Mouse (Mus musculus) embryonic fibroblast, embryonic 13.5 days (primary cell): ENCODE data around the gene Klk1b3. TPM values are rescaled to one million over a fixed set of nuclear protein-coding genes. Genes with fewer than 3 reads are reported as not detected.
"Not testable (repeated sequence)": the region's sequence is repeated elsewhere in the genome, so short reads cannot be mapped to it uniquely, and the experiment has no call there.

ENCODE experiments used
- H3K27ac ChIP-seq: 2 replicates; pipeline ENCODE4 v1.5.1; 2012; ENCODE audit warnings: low read length, control low read depth, inconsistent platforms; ENCODE audit not compliant: insufficient read depth
- H3K4me1 ChIP-seq: 2 replicates; pipeline ENCODE4 v1.6.1; 2011; ENCODE audit warnings: low read length; ENCODE audit not compliant: control insufficient read depth, insufficient read depth
- H3K4me3 ChIP-seq: 2 replicates; pipeline ENCODE4 v1.5.1; 2011; ENCODE audit warnings: mild to moderate bottlenecking, control low read depth, low read length; ENCODE audit not compliant: insufficient read depth
- CTCF ChIP-seq: IDR thresholded peaks from 2 replicates; pipeline ENCODE4 v1.5.1; 2011; ENCODE audit warnings: mild to moderate bottlenecking, control low read depth, low read length, moderate library complexity, borderline replicate concordance; ENCODE audit not compliant: insufficient read depth
- POLR2A ChIP-seq: IDR thresholded peaks from 2 replicates; pipeline ENCODE4 v1.6.1; 2011; ENCODE audit warnings: low read depth, mild to moderate bottlenecking, control low read depth, low read length, moderate library complexity
- polyA plus RNA-seq: library from polyadenylated mRNA; stranded (reverse); fragments of >200 nt; gene quantifications from 2 replicates; pipeline ENCODE4 v1.2.4, GENCODE M21; 2011; ENCODE audit warnings: low read depth; ENCODE audit not compliant: missing spikeins, insufficient read length

The Klk1b3 gene
- polyA plus RNA-seq: not detected in 2 replicates

GRCm38 (mm10) chr7:44197891-44198290 is at the start of gene Klk1b3:
Klk1b3 (plus strand) TSS chr7:44198191.
- Histone ChIP-seq H3K27ac (no peak within 1 kb of the TSS), H3K4me1 (no peaks in the 10 kb centered on the region)
- TF ChIP-seq POLR2A (no peak), CTCF (no peak)

GRCm38 (mm10) chr7:44179299-44180045 is 18.5 kb upstream of the Klk1b3 start:
- Histone ChIP-seq H3K4me1 (no peaks in the 10 kb centered on the region), H3K4me3 (no peak overlapping the region), H3K27ac (no peak overlapping the region)
- TF ChIP-seq POLR2A (no peak), CTCF (no peak)

More at GRCm38 (mm10) chr7:44197891-44198290, at the start of gene Klk1b3:
- H3K4me3 ChIP-seq: no peak within 1 kb of the TSS

- not testable (repeated sequence) for H3K4me1 ChIP-seq, H3K4me3 ChIP-seq, H3K27ac ChIP-seq
Measured at GRCm38 (mm10) chr7:44186516-44186915, 11.5 kb upstream of the Klk1b3 start.

- H3K27ac ChIP-seq, H3K4me3 ChIP-seq, H3K4me1 ChIP-seq: not testable (repeated sequence)
Measured at GRCm38 (mm10) chr7:44187936-44188335, 10.1 kb upstream of the Klk1b3 start, which contains the start of gene Klk1b24. Klk1b24 (plus strand) TSS chr7:44188236.

- not testable (repeated sequence) for H3K27ac ChIP-seq, H3K4me3 ChIP-seq, H3K4me1 ChIP-seq
Measured at GRCm38 (mm10) chr7:44193466-44193865, 4.5 kb upstream of the Klk1b3 start.

GRCm38 (mm10) chr7:44207135-44207534 is 9.1 kb downstream of the Klk1b3 start, which contains the start of gene Klk1b4:
Klk1b4 (plus strand) TSS chr7:44207435.
- not testable (repeated sequence) for H3K27ac ChIP-seq, H3K4me3 ChIP-seq, H3K4me1 ChIP-seq

GRCm38 (mm10) chr7:44208307-44208706 is 10.3 kb downstream of the Klk1b3 start:
- H3K4me3 ChIP-seq: no peak overlapping the region
- no peak overlapping the region for H3K27ac ChIP-seq
- TF ChIP-seq CTCF: no peak
- TF ChIP-seq POLR2A: no peak
- H3K4me1 ChIP-seq: no peaks in the 10 kb centered on the region

- TF ChIP-seq CTCF: no peak
- TF ChIP-seq POLR2A: no peak
- Histone ChIP-seq H3K4me3 (no peak within 1 kb of the TSS), H3K4me1 (no peaks in the 10 kb centered on the region), H3K27ac (no peak within 1 kb of the TSS)
Measured at GRCm38 (mm10) chr7:44215645-44216044, 17.7 kb downstream of the Klk1b3 start, which contains the start of gene Klk1b5. Klk1b5 (plus strand) TSS chr7:44215945.

- not testable (repeated sequence) for H3K4me1 ChIP-seq, H3K27ac ChIP-seq, H3K4me3 ChIP-seq
Measured at GRCm38 (mm10) chr7:44221601-44222000, 23.6 kb downstream of the Klk1b3 start.

- H3K4me1 ChIP-seq, H3K4me3 ChIP-seq, H3K27ac ChIP-seq: not testable (repeated sequence)
Measured at GRCm38 (mm10) chr7:44222335-44222734, 24.3 kb downstream of the Klk1b3 start.

- H3K4me1 ChIP-seq: no peaks in the 10 kb centered on the region
- H3K27ac ChIP-seq: no peak within 1 kb of the TSS
- TF ChIP-seq POLR2A (no peak), CTCF (no peak)
- H3K4me3 ChIP-seq: no peak within 1 kb of the TSS
Measured at GRCm38 (mm10) chr7:44225076-44225475, 27.1 kb downstream of the Klk1b3 start, which contains the start of gene Klk1. Klk1 (plus strand) TSS chr7:44225360.
